Mouse (Mus musculus): ENCODE data around the gene G530012D18Rik.
"Not testable (repeated sequence)": the region's sequence is repeated elsewhere in the genome, so short reads cannot be mapped to it uniquely, and the experiment has no call there.

Gene G530012D18Rik

GRCm38 (mm10) chr1:85575376-85575775 is at the start of gene G530012D18Rik:
Gene G530012D18Rik, plus strand, starts transcription at chr1:85575676.
- DNase-seq = not testable (repeated sequence)

- not testable (repeated sequence) for DNase-seq
These were observed 49.1 kb upstream of the G530012D18Rik start for GRCm38 (mm10) chr1:85526401-85526800.

GRCm38 (mm10) chr1:85528451-85529110 is 46.9 kb upstream of the G530012D18Rik start:
- not testable (repeated sequence) for DNase-seq

GRCm38 (mm10) chr1:85543818-85544217 is 31.7 kb upstream of the G530012D18Rik start:
- not testable (repeated sequence) for DNase-seq

- not testable (repeated sequence) for DNase-seq
These were observed 29.0 kb upstream of the G530012D18Rik start for GRCm38 (mm10) chr1:85546442-85546841.

- peak in 1 of 2 experiments; percentile 6 for DNase-seq
These were observed 20.2 kb upstream of the G530012D18Rik start for GRCm38 (mm10) chr1:85555261-85555660.

GRCm38 (mm10) chr1:85573554-85573953 is 1.9 kb upstream of the G530012D18Rik start:
- DNase-seq = not testable (repeated sequence)

- not testable (repeated sequence) for DNase-seq
These were observed 3.0 kb downstream of the G530012D18Rik start for GRCm38 (mm10) chr1:85578372-85579010.

GRCm38 (mm10) chr1:85579199-85580147 is 4.0 kb downstream of the G530012D18Rik start:
- DNase-seq = not testable (repeated sequence)

GRCm38 (mm10) chr1:85580148-85580534 is 4.7 kb downstream of the G530012D18Rik start:
- DNase-seq = not testable (repeated sequence)

- DNase-seq = not testable (repeated sequence)
These were observed 5.1 kb downstream of the G530012D18Rik start for GRCm38 (mm10) chr1:85580578-85580977.

- DNase-seq = not testable (repeated sequence)
These were observed 6.0 kb downstream of the G530012D18Rik start for GRCm38 (mm10) chr1:85581518-85581917.

- DNase-seq = not testable (repeated sequence)
These were observed 13.2 kb downstream of the G530012D18Rik start for GRCm38 (mm10) chr1:85588697-85589096.

GRCm38 (mm10) chr1:85592526-85592925 is 17.1 kb downstream of the G530012D18Rik start:
- DNase-seq = not testable (repeated sequence)

GRCm38 (mm10) chr1:85598271-85599012 is 23.0 kb downstream of the G530012D18Rik start, which contains the start of gene Sp110:
Gene Sp110, minus strand, starts transcription at chr1:85598817.
- DNase-seq = not testable (repeated sequence)

GRCm38 (mm10) chr1:85600078-85600477 is 24.6 kb downstream of the G530012D18Rik start, which contains the start of gene Sp140:
Gene Sp140, plus strand, starts transcription at chr1:85600378.
- DNase-seq = not testable (repeated sequence)

- not testable (repeated sequence) for DNase-seq
These were observed 25.3 kb downstream of the G530012D18Rik start for GRCm38 (mm10) chr1:85600794-85601193.

- not testable (repeated sequence) for DNase-seq
These were observed 28.9 kb downstream of the G530012D18Rik start for GRCm38 (mm10) chr1:85604341-85604740.

- not testable (repeated sequence) for DNase-seq
These were observed 32.9 kb downstream of the G530012D18Rik start for GRCm38 (mm10) chr1:85608361-85608760.

- DNase-seq = not testable (repeated sequence)
These were observed 35.1 kb downstream of the G530012D18Rik start for GRCm38 (mm10) chr1:85610581-85610980.

- DNase-seq = not testable (repeated sequence)
These were observed 39.6 kb downstream of the G530012D18Rik start for GRCm38 (mm10) chr1:85615096-85615495.

- DNase-seq = not testable (repeated sequence)
These were observed 40.3 kb downstream of the G530012D18Rik start for GRCm38 (mm10) chr1:85615819-85616218.

Measured in cerebellum, postnatal 36 days (tissue).